8 mouse cellular contexts compared by ENCODE assay signal in genomic region chr4:57434705-57435360, GRCm38 (mm10). TPM values are rescaled to one million over a fixed set of nuclear protein-coding genes. Genes with fewer than 3 reads are reported as not detected.
DNase-seq lines count a peak whose midpoint lies in the region; ATAC-seq lines count a peak whose summit lies in the region.

No protein-coding gene starts in this region.

- 0 out of 2 replicates have a peak, but pooled peaks cover 3% of the 10 kb centered on the region for H3K4me1 ChIP-seq in kidney, embryonic 14.5 days (ENCODE audit: control insufficient read depth, insufficient read depth, low read length)
- H3K4me1 ChIP-seq in forebrain, embryonic 16.5 days (replicated peaks; ENCODE audit: control insufficient read depth, insufficient read depth, low read length), result peaks cover 11% of the 10 kb centered on the region
- 0 out of 2 replicates have a peak, but pooled peaks cover 3% of the 10 kb centered on the region for H3K4me1 ChIP-seq in liver, embryonic 13.5 days (replicated peaks)

- H3K9me3 ChIP-seq in kidney, embryonic 14.5 days (ENCODE audit: control insufficient read depth, low read length), result no peaks in the 10 kb centered on the region
- no peaks in the 10 kb centered on the region for H3K9me3 ChIP-seq in forebrain, embryonic 16.5 days (ENCODE audit: control insufficient read depth, low read length)
- H3K9me3 ChIP-seq in liver, embryonic 13.5 days (replicated peaks), result no peaks in the 10 kb centered on the region

- peaks cover 28% of the 10 kb centered on the region for H3K27me3 ChIP-seq in kidney, embryonic 14.5 days (ENCODE audit: control insufficient read depth, insufficient read depth, low read length)
- H3K27me3 ChIP-seq in forebrain, embryonic 16.5 days (replicated peaks; ENCODE audit: control insufficient read depth, insufficient read depth, low read length), result peaks cover 5% of the 10 kb centered on the region; the same call in 1 of the 2 replicates
- H3K27me3 ChIP-seq in liver, embryonic 13.5 days, result peaks cover 43% of the 10 kb centered on the region

- H3K27ac ChIP-seq in kidney, embryonic 14.5 days (ENCODE audit: low read depth, low read length), result no peak overlapping the region
- no peak overlapping the region for H3K27ac ChIP-seq in forebrain, embryonic 16.5 days (ENCODE audit: low read length)
- no peak overlapping the region for H3K27ac ChIP-seq in liver, embryonic 13.5 days

- DNase-seq in kidney, postnatal 25 days, result no peak
- peak; percentile 16 to 40 for DNase-seq in cerebellum, adult 18-20 months
- no peak for DNase-seq in liver, embryonic 13.5 days
- DNase-seq in c-Kit-positive CD71-positive TER-119-positive erythroid progenitor cells, embryonic 14.5 days (ENCODE audit: low spot score), result no peak
- no peak for DNase-seq in ovary, postnatal 36 days (ENCODE audit: low spot score)

- H3K9ac ChIP-seq in kidney, embryonic 14.5 days (ENCODE audit: low read depth, low read length), result peak overlapping the region; percentile 44; the same call in 1 of the 2 replicates
- peak overlapping the region; percentile 84 for H3K9ac ChIP-seq in forebrain, embryonic 16.5 days (replicated peaks; ENCODE audit: low read depth, low read length)
- no peak overlapping the region for H3K9ac ChIP-seq in liver, embryonic 13.5 days

- WGBS in kidney, embryonic 14.5 days, result 17% methylated on average over 19 of the region's 19 CpGs
- 16% methylated on average over 19 of the region's 19 CpGs for WGBS in forebrain, embryonic 16.5 days
- WGBS in liver, embryonic 13.5 days (ENCODE audit: insufficient replicate concordance), result 23% methylated on average over 19 of the region's 19 CpGs

- peak overlapping the region; percentile 99 for H3K4me2 ChIP-seq in kidney, embryonic 14.5 days (replicated peaks; ENCODE audit: low read depth, low read length)
- peak overlapping the region; percentile 94 for H3K4me2 ChIP-seq in forebrain, embryonic 16.5 days (ENCODE audit: low read length)
- peak overlapping the region; percentile 60 for H3K4me2 ChIP-seq in liver, embryonic 13.5 days

- H3K4me3 ChIP-seq in kidney, embryonic 14.5 days (ENCODE audit: low read length), result peak overlapping the region; percentile 60
- H3K4me3 ChIP-seq in forebrain, embryonic 16.5 days (replicated peaks; ENCODE audit: low read length), result peak overlapping the region; percentile 78
- peak overlapping the region; percentile 47 for H3K4me3 ChIP-seq in liver, embryonic 13.5 days (replicated peaks)

- H3K36me3 ChIP-seq in kidney, embryonic 14.5 days (ENCODE audit: control insufficient read depth, insufficient read depth, low read length), result no peaks in the 10 kb centered on the region
- H3K36me3 ChIP-seq in forebrain, embryonic 16.5 days (ENCODE audit: control insufficient read depth, insufficient read depth), result no peaks in the 10 kb centered on the region
- H3K36me3 ChIP-seq in liver, embryonic 13.5 days, result no peaks in the 10 kb centered on the region

- 0 out of 2 replicates have a peak, but pooled peaks have one; percentile 5 for ATAC-seq in kidney, embryonic 14.5 days (ENCODE audit: low FRiP score, low TSS enrichment)
- peak; percentile 13 for ATAC-seq in forebrain, embryonic 16.5 days
- no peak for ATAC-seq in liver, embryonic 13.5 days (ENCODE audit: low read depth)
- ATAC-seq in CD4-positive, CD25-positive, alpha-beta regulatory T cell, adult 4 months, result no peak

RNA-seq across cellular contexts. Expression of gene Palm2, which starts 0.8 kb away (rescaled TPM):
- 0.54 and 0.58 TPM in 2 replicates for polyA plus RNA-seq in kidney, embryonic 14.5 days (2014; fragmentation: Nextera tagmentation; extraction: Ambion mirVana)
- polyA plus RNA-seq in forebrain, embryonic 16.5 days (2015; fragmentation: Nextera tagmentation; extraction: Ambion mirVana), result 6.7 and 14.2 TPM in 2 replicates
- 0.29 and 0.60 TPM in 2 replicates for polyA plus RNA-seq in liver, embryonic 13.5 days (2015; fragmentation: Nextera tagmentation; extraction: Ambion mirVana)
- not detected for polyA plus RNA-seq in CD4-positive, CD25-positive, alpha-beta regulatory T cell, adult 4 months (2017; shearing (Covaris generic))

Comparison
In these comparisons a context has a peak if more than half of its experiments do, and no peak if none do; other contexts are left out.
1. ATAC-seq: peak in kidney, embryonic 14.5 days (single experiment) and forebrain, embryonic 16.5 days (single experiment); none in liver, embryonic 13.5 days (single experiment) and CD4-positive, CD25-positive, alpha-beta regulatory T cell, adult 4 months (single experiment).
2. DNase-seq: peak in cerebellum, adult 18-20 months (2 of 2); none in kidney, postnatal 25 days (0 of 2), liver, embryonic 13.5 days (single experiment), c-Kit-positive CD71-positive TER-119-positive erythroid progenitor cells, embryonic 14.5 days (single experiment) and ovary, postnatal 36 days (single experiment).
3. Peak in every context shown above with its lines, with median percentiles within 50 percentile points of each other: H3K4me2 ChIP-seq and H3K4me3 ChIP-seq.